Mouse (Mus musculus) E14TG2a.4 (cell line): ENCODE data around the gene Tekt1.

Experiments used
- CTCF ChIP-seq: conservative IDR thresholded peaks from 2 replicates; pipeline ENCODE4 v1.5.1; 2014; ENCODE audit warnings: low read length
- NANOG ChIP-seq: IDR thresholded peaks from 2 replicates; pipeline ENCODE4 v1.6.1; 2014; ENCODE audit warnings: borderline replicate concordance, low read length, mixed read lengths
- POU5F1 ChIP-seq: IDR thresholded peaks from 2 replicates; pipeline ENCODE4 v1.6.1; 2014; ENCODE audit warnings: low read length, borderline replicate concordance

- no peak for TF ChIP-seq CTCF
- TF ChIP-seq POU5F1: no peak
- no peak for TF ChIP-seq NANOG
Measured at GRCm38 (mm10) chr11:72393669-72394068, 31.4 kb upstream of the Tekt1 start.
